Comparison of ENCODE assay signal across 31 mouse cellular contexts in the genomic region with DNA sequence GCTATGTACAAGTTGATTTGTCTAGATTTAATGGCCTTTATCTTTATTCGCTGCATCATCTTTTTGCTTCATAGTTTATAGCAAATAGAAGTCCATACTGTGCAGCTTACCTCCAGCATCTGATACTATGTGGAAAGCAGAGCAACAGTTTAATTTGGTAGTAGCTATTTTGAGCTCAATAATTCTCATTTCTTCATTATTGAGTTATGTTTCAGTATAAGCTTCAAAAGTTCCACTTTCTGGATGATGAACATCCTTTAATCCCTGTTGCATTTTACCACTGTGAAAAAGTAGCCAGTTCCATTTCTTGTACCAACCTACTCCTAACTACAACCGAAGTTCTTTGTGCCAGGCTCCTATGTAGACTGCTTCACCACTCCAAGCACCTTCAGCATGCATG. TPM values are rescaled to one million over a fixed set of nuclear protein-coding genes. Genes with fewer than 3 reads are reported as not detected.
DNase-seq lines count a peak whose midpoint lies in the region; ATAC-seq lines count a peak whose summit lies in the region.
"Had no signal": no experiment of that assay in that cellular context is flagged by ENCODE, and none has a peak within 500 bp of the region (broad histone marks: within the 10 kb centered on the region; RNA-seq: fewer than 3 reads in every experiment).

Clec9a (plus strand) TSS at position 301 of the 400 bp plus-strand sequence.

- no peak within 1 kb of the TSS for H3K4me2 ChIP-seq in heart, embryonic 16.5 days (ENCODE audit: low read depth, low read length)
- no peak within 1 kb of the TSS for H3K4me2 ChIP-seq in liver, embryonic 15.5 days
- no peak within 1 kb of the TSS for H3K4me2 ChIP-seq in liver, embryonic 11.5 days
- H3K4me2 ChIP-seq: embryonic facial prominence, embryonic 15.5 days; forebrain, embryonic 12.5 days; lung, embryonic 14.5 days; midbrain, embryonic 12.5 days; neural tube, embryonic 13.5 days had no signal

- H3K36me3 ChIP-seq in heart, embryonic 16.5 days (ENCODE audit: control insufficient read depth, insufficient read depth) = no peaks in the 10 kb centered on the region
- no peaks in the 10 kb centered on the region for H3K36me3 ChIP-seq in liver, embryonic 15.5 days (replicated peaks)
- H3K36me3 ChIP-seq in liver, embryonic 11.5 days (ENCODE audit: control insufficient read depth, insufficient read depth, low read length) = no peaks in the 10 kb centered on the region
- no peaks in the 10 kb centered on the region for H3K36me3 ChIP-seq in macrophage (ENCODE audit: inconsistent target)
- H3K36me3 ChIP-seq: embryonic facial prominence, embryonic 10.5 days; embryonic facial prominence, embryonic 15.5 days; forebrain, embryonic 12.5 days; hindbrain, embryonic 10.5 days; midbrain, embryonic 12.5 days; neural tube, embryonic 13.5 days had no signal

- peaks cover 4% of the 10 kb centered on the region for H3K4me1 ChIP-seq in heart, embryonic 16.5 days (ENCODE audit: control insufficient read depth, insufficient read depth, low read length)
- H3K4me1 ChIP-seq in liver, embryonic 15.5 days (replicated peaks) = no peaks in the 10 kb centered on the region
- no peaks in the 10 kb centered on the region for H3K4me1 ChIP-seq in liver, embryonic 11.5 days (replicated peaks; ENCODE audit: control insufficient read depth, insufficient read depth, low read length)
- H3K4me1 ChIP-seq: embryonic facial prominence, embryonic 10.5 days; embryonic facial prominence, embryonic 15.5 days; forebrain, embryonic 12.5 days; hindbrain, embryonic 10.5 days; midbrain, embryonic 12.5 days; neural tube, embryonic 13.5 days had no signal

- H3K79me2 ChIP-seq in macrophage (ENCODE audit: inconsistent target) = no peaks in the 10 kb centered on the region

- ATAC-seq in heart, embryonic 16.5 days (replicated peaks; ENCODE audit: extremely low read depth, insufficient read depth, low FRiP score) = no peak
- ATAC-seq in liver, embryonic 15.5 days (ENCODE audit: insufficient read depth) = no peak
- ATAC-seq in liver, embryonic 11.5 days (replicated peaks; ENCODE audit: low FRiP score) = no peak
- ATAC-seq in activated CD4-positive, CD25-positive, alpha-beta regulatory T cell, adult 4 months = no peak
- ATAC-seq: CD4-positive, CD25-positive, alpha-beta regulatory T cell, adult 4 months; hindbrain, embryonic 16.5 days had no signal

- peak within 1 kb of the TSS; percentile 15; the same call in 1 of the 2 replicates for H3K27ac ChIP-seq in heart, embryonic 16.5 days (ENCODE audit: low read length)
- 0 out of 2 replicates have a peak within 1 kb of the TSS, but pooled peaks have one; percentile 22 for H3K27ac ChIP-seq in liver, embryonic 15.5 days (replicated peaks)
- H3K27ac ChIP-seq in liver, embryonic 11.5 days (ENCODE audit: low read depth, low read length) = no peak within 1 kb of the TSS
- peak within 1 kb of the TSS; percentile 86 for H3K27ac ChIP-seq in macrophage
- H3K27ac ChIP-seq: embryonic facial prominence, embryonic 10.5 days; embryonic facial prominence, embryonic 15.5 days; forebrain, embryonic 12.5 days; hindbrain, embryonic 10.5 days; midbrain, embryonic 12.5 days; neural tube, embryonic 13.5 days had no signal

- no peaks in the 10 kb centered on the region for H3K9me3 ChIP-seq in heart, embryonic 16.5 days (replicated peaks; ENCODE audit: control insufficient read depth, low read length)
- no peaks in the 10 kb centered on the region for H3K9me3 ChIP-seq in liver, embryonic 15.5 days (replicated peaks)
- H3K9me3 ChIP-seq in liver, embryonic 11.5 days (ENCODE audit: control insufficient read depth, low read length) = no peaks in the 10 kb centered on the region
- H3K9me3 ChIP-seq: embryonic facial prominence, embryonic 10.5 days; embryonic facial prominence, embryonic 15.5 days; forebrain, embryonic 12.5 days; hindbrain, embryonic 10.5 days; midbrain, embryonic 12.5 days; neural tube, embryonic 13.5 days had no signal

- WGBS in heart, embryonic 16.5 days = 82% methylated on average over 2 of the region's 2 CpGs
- WGBS in liver, embryonic 15.5 days (ENCODE audit: insufficient replicate concordance) = 52% methylated on average over 2 of the region's 2 CpGs
- 80% methylated on average over 2 of the region's 2 CpGs for WGBS in liver, embryonic 11.5 days
- WGBS in macrophage (ENCODE audit: missing documents) = 86% methylated on average over 2 of the region's 2 CpGs

- H3K9ac ChIP-seq in heart, embryonic 16.5 days (ENCODE audit: low read length) = no peak within 1 kb of the TSS
- H3K9ac ChIP-seq in liver, embryonic 15.5 days = no peak within 1 kb of the TSS
- H3K9ac ChIP-seq in liver, embryonic 11.5 days (ENCODE audit: low read depth, low read length) = no peak within 1 kb of the TSS
- H3K9ac ChIP-seq: embryonic facial prominence, embryonic 15.5 days; forebrain, embryonic 12.5 days; lung, embryonic 14.5 days; midbrain, embryonic 12.5 days; neural tube, embryonic 13.5 days had no signal

- DNase-seq in heart, adult 9 months (ENCODE audit: low spot score in 2 of 2) = no peak
- DNase-seq in liver, embryonic 11.5 days (ENCODE audit: low spot score) = no peak
- no peak for DNase-seq in left cerebral cortex, adult 18-20 months (ENCODE audit: low spot score in 2 of 2)
- DNase-seq: adrenal gland, postnatal 25 days; cerebellum, adult 8-10 months; cerebellum, postnatal 25 days; gastrocnemius, postnatal 25 days; heart, adult 2 months; heart, postnatal 14 days; kidney, adult 18-20 months; kidney, postnatal 36 days; left cerebral cortex, postnatal 4 days; lung, embryonic 14.5 days; lung, postnatal 14 days; right cerebral cortex, postnatal 4 days; thymus, adult 2 months; thymus, postnatal 4 days had no signal

- no peaks in the 10 kb centered on the region for H3K27me3 ChIP-seq in heart, embryonic 16.5 days (ENCODE audit: control insufficient read depth, insufficient read depth, low read length)
- H3K27me3 ChIP-seq in liver, embryonic 15.5 days = no peaks in the 10 kb centered on the region
- no peaks in the 10 kb centered on the region for H3K27me3 ChIP-seq in liver, embryonic 11.5 days (replicated peaks; ENCODE audit: control insufficient read depth, insufficient read depth, low read length)
- H3K27me3 ChIP-seq: embryonic facial prominence, embryonic 15.5 days; forebrain, embryonic 12.5 days; midbrain, embryonic 12.5 days; neural tube, embryonic 13.5 days had no signal

- no peak within 1 kb of the TSS for H3K4me3 ChIP-seq in heart, embryonic 16.5 days (ENCODE audit: low read length)
- no peak within 1 kb of the TSS for H3K4me3 ChIP-seq in liver, embryonic 15.5 days (replicated peaks)
- H3K4me3 ChIP-seq in liver, embryonic 11.5 days (ENCODE audit: low read depth, low read length) = no peak within 1 kb of the TSS
- H3K4me3 ChIP-seq in macrophage (ENCODE audit: inconsistent target) = no peak within 1 kb of the TSS
- H3K4me3 ChIP-seq: embryonic facial prominence, embryonic 10.5 days; embryonic facial prominence, embryonic 15.5 days; forebrain, embryonic 12.5 days; heart, adult 2 months; hindbrain, embryonic 10.5 days; midbrain, embryonic 12.5 days; neural tube, embryonic 13.5 days had no signal

RNA-seq across cellular contexts. Expression of gene Clec9a, which starts in this region (rescaled TPM):
- polyA plus RNA-seq in heart, embryonic 16.5 days (2015; fragmentation: Nextera tagmentation; extraction: Ambion mirVana) = 0.39 and 0.45 TPM in 2 replicates
- 0.22 and 0.25 TPM in 2 replicates for polyA plus RNA-seq in liver, embryonic 15.5 days (2015; fragmentation: Nextera tagmentation; extraction: Ambion mirVana)
- polyA plus RNA-seq in liver, embryonic 11.5 days (2014; fragmentation: Nextera tagmentation; extraction: Ambion mirVana) = 0.56 and 0.67 TPM in 2 replicates
- total RNA-seq in macrophage (2018; cell fraction: chromatin; rRNA removed) = 1 to 10 TPM in 22 of 26 experiments, under 1 TPM in 4; 0.25 to 5.4 (median 1.6) TPM
- total RNA-seq in macrophage (2018; cell fraction: cytosol; rRNA removed) = under 1 TPM in 25 of 26 experiments, not detected in 1; 0.07 to 0.82 (median 0.23) TPM
- total RNA-seq in macrophage (2018; cell fraction: nucleus; rRNA removed) = 1 to 10 TPM in 21 of 26 experiments, under 1 TPM in 5; 0.48 to 4.6 (median 1.6) TPM
- polyA plus RNA-seq in macrophage (2018) = 0.48 to 1.2 TPM in 2 of 3 replicates, not detected in the other
- polyA plus RNA-seq in activated CD4-positive, CD25-positive, alpha-beta regulatory T cell, adult 4 months (2017; shearing (Covaris generic)) = not detected
- not detected for total RNA-seq in left cerebral cortex, adult 18-20 months (2021)
- total RNA-seq: gastrocnemius, postnatal 25 days; layer of hippocampus, adult 8-10 months; layer of hippocampus, postnatal 25 days; left cerebral cortex, postnatal 4 days had no signal
- polyA plus RNA-seq: CD4-positive, CD25-positive, alpha-beta regulatory T cell, adult 4 months; embryonic facial prominence, embryonic 15.5 days had no signal
